Mouse (Mus musculus) ovary, postnatal 14 days (tissue): ENCODE data around the gene Tgfbr2.

Source experiments
- DNase-seq: peaks from one replicate; pipeline ENCODE4 v3.0.0; 2022; ENCODE audit warnings: low spot score

Gene Tgfbr2

GRCm38 (mm10) chr9:116193889-116194450 lies 18.8 kb upstream of the Tgfbr2 start:
- DNase-seq: no peak

GRCm38 (mm10) chr9:116193535-116193881 lies 18.3 kb upstream of the Tgfbr2 start:
- DNase-seq: no peak

- no peak for DNase-seq
Observed at GRCm38 (mm10) chr9:116192826-116193534, 17.8 kb upstream of the Tgfbr2 start.

- DNase-seq: no peak
Observed at GRCm38 (mm10) chr9:116192253-116192652, 17.1 kb upstream of the Tgfbr2 start.

- no peak for DNase-seq
Observed at GRCm38 (mm10) chr9:116189831-116190230, 14.7 kb upstream of the Tgfbr2 start.

GRCm38 (mm10) chr9:116188952-116189666 lies 13.9 kb upstream of the Tgfbr2 start:
- no peak for DNase-seq

GRCm38 (mm10) chr9:116187181-116187731 lies 12.1 kb upstream of the Tgfbr2 start:
- no peak for DNase-seq

- no peak for DNase-seq
Observed at GRCm38 (mm10) chr9:116184903-116185302, 9.7 kb upstream of the Tgfbr2 start.

GRCm38 (mm10) chr9:116183035-116183434 lies 7.9 kb upstream of the Tgfbr2 start:
- DNase-seq: no peak

- DNase-seq: no peak
Observed at GRCm38 (mm10) chr9:116181608-116182007, 6.4 kb upstream of the Tgfbr2 start.

- DNase-seq: no peak
Observed at GRCm38 (mm10) chr9:116178151-116178550, 3.0 kb upstream of the Tgfbr2 start.

GRCm38 (mm10) chr9:116177108-116177507 lies 1.9 kb upstream of the Tgfbr2 start:
- no peak for DNase-seq

GRCm38 (mm10) chr9:116175488-116176115 lies 442 bp upstream of the Tgfbr2 start:
- peak; percentile 25 for DNase-seq

- no peak for DNase-seq
Observed at GRCm38 (mm10) chr9:116173473-116174170, 1.5 kb downstream of the Tgfbr2 start.

GRCm38 (mm10) chr9:116173059-116173458 lies 2.1 kb downstream of the Tgfbr2 start:
- no peak for DNase-seq

- DNase-seq: no peak
Observed at GRCm38 (mm10) chr9:116169067-116169466, 6.1 kb downstream of the Tgfbr2 start.

- DNase-seq: no peak
Observed at GRCm38 (mm10) chr9:116167304-116167880, 7.8 kb downstream of the Tgfbr2 start.

GRCm38 (mm10) chr9:116166363-116166762 lies 8.8 kb downstream of the Tgfbr2 start:
- no peak for DNase-seq

- DNase-seq: no peak
Observed at GRCm38 (mm10) chr9:116163883-116164282, 11.3 kb downstream of the Tgfbr2 start.

GRCm38 (mm10) chr9:116162866-116163374 lies 12.2 kb downstream of the Tgfbr2 start:
- no peak for DNase-seq

- no peak for DNase-seq
Observed at GRCm38 (mm10) chr9:116160860-116161259, 14.3 kb downstream of the Tgfbr2 start.
